Mouse (Mus musculus): ENCODE measurements around the gene Cd55. TPM values are rescaled to one million over a fixed set of nuclear protein-coding genes. Genes with fewer than 3 reads are reported as not detected.

Cd55 gene
- 37.1 and 44.8 TPM in 2 replicates for polyA plus RNA-seq (2012; rRNA removed; ENCODE audit: low replicate concordance)

DNA sequence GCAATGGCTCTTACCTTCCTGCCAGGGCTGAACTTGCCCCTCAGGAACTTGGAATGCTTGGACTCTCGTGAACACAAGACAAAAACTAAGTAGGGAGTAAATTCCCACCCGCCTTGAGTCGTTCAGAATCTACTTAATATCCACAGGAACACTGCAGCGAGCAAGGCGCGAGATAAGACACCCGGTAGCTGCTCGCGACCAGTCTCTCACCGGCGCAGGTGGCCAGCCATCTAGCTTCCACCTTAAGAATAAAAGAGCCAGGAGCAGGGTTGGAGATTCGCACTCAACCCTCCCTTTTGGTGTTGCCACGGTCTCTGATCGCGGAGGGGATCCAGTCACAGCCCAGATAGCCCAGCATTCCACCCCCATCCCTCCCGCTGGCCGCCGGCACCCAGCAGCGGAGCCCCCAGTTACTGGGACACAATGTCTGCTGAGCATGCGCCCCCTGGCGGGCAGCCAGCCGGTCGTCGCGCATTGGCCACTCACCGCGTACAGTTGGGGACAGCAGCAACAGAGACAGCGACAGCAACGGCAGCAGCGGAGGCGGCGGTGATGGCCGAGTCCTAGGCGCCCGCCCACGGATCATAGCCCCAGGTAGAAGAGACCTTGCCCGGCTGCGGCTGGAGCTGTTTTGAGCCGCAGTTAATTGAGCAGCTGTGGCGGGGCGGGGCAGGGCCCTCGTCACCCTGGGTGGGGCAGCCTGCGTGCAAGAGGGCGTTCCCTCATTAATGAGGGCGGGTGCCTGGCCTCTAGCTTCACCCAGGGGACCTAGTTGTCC, at the start of gene Cd55:
Cd55 (minus strand) TSS at position 661 of the 778 bp plus-strand sequence.

DNA sequence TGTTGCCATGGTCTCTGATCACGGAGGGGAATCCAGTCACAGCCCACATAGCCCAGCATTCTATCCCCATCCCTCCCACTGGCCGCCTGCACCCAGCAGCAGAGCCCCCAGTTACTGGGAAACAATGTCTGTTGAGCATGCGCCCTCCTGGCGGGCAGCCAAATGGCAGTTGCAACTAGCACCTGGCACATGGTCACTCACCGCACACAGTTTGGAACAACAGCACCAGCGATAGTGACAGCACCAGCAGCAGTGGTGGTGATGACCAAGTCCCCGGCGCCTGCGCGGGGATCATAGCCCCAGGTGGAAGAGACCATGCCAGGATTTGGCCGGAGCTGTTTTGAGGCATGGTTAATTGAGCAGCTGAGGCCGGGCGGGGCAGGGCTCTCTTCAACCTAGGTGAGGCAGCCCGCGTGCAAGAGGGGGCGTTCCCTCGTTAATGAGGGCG, 39.9 kb downstream of the Cd55 start, which contains the start of gene Cd55b:
Cd55b (minus strand) TSS at position 346 of the 448 bp plus-strand sequence.

Other genes with a start within 250 kb of the Cd55 start
- not detected in 2 replicates for gene Cd55b, start 39.7 kb downstream of the Cd55 start, polyA plus RNA-seq (2012; rRNA removed; ENCODE audit: low replicate concordance)
- gene Zp3r, start 166.9 kb upstream of the Cd55 start, polyA plus RNA-seq (2012; rRNA removed; ENCODE audit: low replicate concordance) = not detected in 2 replicates
- 0.63 TPM in 1 of 2 replicates, not detected in the other for gene C4bp, start 198.9 kb upstream of the Cd55 start, polyA plus RNA-seq (2012; rRNA removed; ENCODE audit: low replicate concordance)